Mouse (Mus musculus) lung, postnatal 0 days (tissue): ENCODE measurements at regions not wholly inside any gene's neighbourhood (a gene's known extent, or its start where the extent isn't known, plus 50 kb on each side); places are given as distances from the start of the nearest gene placed in this dataset.

ENCODE experiments used
- ATAC-seq: fragments of 200-750 bp; cut with Nextera tagmentation; 2 replicates; pipeline ENCODE4 v1.8.0; 2017; ENCODE audit warnings: moderate library complexity
- DNase-seq: peaks from one replicate; pipeline ENCODE4 v3.0.0-alpha.2; 2016; ENCODE audit warnings: low spot score
- H3K27ac ChIP-seq: fragments of 300-500 bp; sonication (generic); 2 replicates; pipeline ENCODE4 v1.5.1; 2014; ENCODE audit warnings: antibody characterized with exemption, mild to moderate bottlenecking, low read length, mixed read lengths
- H3K27me3 ChIP-seq: fragments of 300-500 bp; sonication (generic); replicated peaks from 2 replicates; pipeline ENCODE4 v1.6.1; 2014; ENCODE audit warnings: low read length, mixed read lengths; ENCODE audit not compliant: insufficient read depth
- H3K36me3 ChIP-seq: fragments of 300-500 bp; sonication (generic); 2 replicates; pipeline ENCODE4 v1.6.1; 2014; ENCODE audit warnings: low read length, mixed read lengths; ENCODE audit not compliant: insufficient read depth
- H3K4me1 ChIP-seq: fragments of 300-500 bp; sonication (generic); 2 replicates; pipeline ENCODE4 v1.6.1; 2014; ENCODE audit warnings: antibody characterized with exemption, low read depth, low read length, mixed read lengths; ENCODE audit not compliant: insufficient read depth
- H3K4me2 ChIP-seq: fragments of 300-500 bp; sonication (generic); replicated peaks from 2 replicates; pipeline ENCODE4 v1.6.1; 2014; ENCODE audit warnings: low read depth, mild to moderate bottlenecking, low read length, moderate library complexity, mixed read lengths
- H3K4me3 ChIP-seq: fragments of 300-500 bp; sonication (generic); 2 replicates; pipeline ENCODE4 v1.5.1; 2014; ENCODE audit warnings: low read depth, low read length
- H3K9ac ChIP-seq: fragments of 300-500 bp; sonication (generic); replicated peaks from 2 replicates; pipeline ENCODE4 v1.6.1; 2014; ENCODE audit warnings: low read depth, mild to moderate bottlenecking
- H3K9me3 ChIP-seq: fragments of 300-500 bp; sonication (generic); 2 replicates; pipeline ENCODE4 v1.6.1; 2016; ENCODE audit warnings: low read length, mixed read lengths
- CTCF ChIP-seq: IDR thresholded peaks from 2 replicates; pipeline ENCODE4 v1.5.1; 2016; ENCODE audit warnings: antibody characterized with exemption, mild to moderate bottlenecking
- EP300 ChIP-seq: IDR thresholded peaks from 2 replicates; pipeline ENCODE4 v1.6.1; 2016; ENCODE audit warnings: antibody characterized with exemption, mild to moderate bottlenecking, control low read depth
- WGBS: fragments of 180-500 bp; shearing (Covaris S2); extraction: QIAGEN DNeasy Blood & Tissue Kit; methylation state at CpG from one replicate; pipeline ENCODE4 v1.1.7; 2014; 5-methylcytosine and 5-hydroxymethylcytosine counted together

DNA sequence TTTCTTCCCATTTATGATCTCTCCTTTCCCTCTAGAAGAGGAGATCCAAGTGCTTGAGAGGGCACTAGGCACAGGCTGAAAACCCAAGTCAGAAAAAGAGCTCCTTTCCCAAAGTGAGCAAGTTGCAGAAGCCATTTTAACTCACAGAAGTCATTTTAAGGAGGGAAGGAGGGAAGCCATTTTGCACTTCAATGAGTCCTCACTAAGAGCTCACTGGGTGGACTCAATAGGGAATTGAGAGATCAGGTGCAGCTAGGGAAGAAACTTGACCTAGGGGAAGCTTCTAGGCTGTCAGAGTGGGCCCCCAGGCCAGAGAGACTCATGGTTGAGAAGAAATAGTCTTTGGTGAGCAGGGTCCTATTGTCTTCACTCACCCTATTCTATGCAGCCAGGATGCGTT, 363.5 kb upstream of the Nrp1 start:
- no peak overlapping the region for H3K4me2 ChIP-seq
- ATAC-seq (no peak), DNase-seq (no peak)
- TF ChIP-seq EP300 (no peak), CTCF (no peak)
- H3K4me1 ChIP-seq, result no peaks in the 10 kb centered on the region
- H3K9me3 ChIP-seq, result no peaks in the 10 kb centered on the region
- H3K36me3 ChIP-seq, result no peaks in the 10 kb centered on the region
- no peak overlapping the region for H3K4me3 ChIP-seq
- H3K27ac ChIP-seq, result no peak overlapping the region
- H3K9ac ChIP-seq, result no peak overlapping the region
- no peaks in the 10 kb centered on the region for H3K27me3 ChIP-seq
- WGBS, result 88% methylated on average over 1 of the region's 1 CpGs

DNA sequence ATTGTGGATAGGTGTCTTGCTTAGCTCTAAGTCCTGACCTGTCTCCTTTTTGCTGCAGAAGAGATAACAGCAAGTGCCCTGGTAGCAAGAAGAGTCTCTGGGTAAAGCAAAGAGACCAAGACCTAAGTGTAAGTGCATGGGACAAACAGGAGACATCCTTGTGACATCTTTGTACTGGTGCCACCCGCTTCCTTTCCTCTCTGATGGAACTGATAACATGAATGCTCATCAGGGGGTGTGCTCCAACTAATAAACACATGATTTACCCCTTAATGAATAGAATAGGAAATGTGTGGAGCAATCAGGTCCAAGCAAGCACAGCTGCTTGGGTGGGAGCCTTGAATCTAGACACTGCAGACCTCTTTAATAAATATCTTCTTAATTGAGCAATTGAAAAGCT, 362.9 kb upstream of the Nrp1 start:
- ATAC-seq (peak; percentile 43; the same call in 1 of the 2 replicates), DNase-seq (peak; percentile 7)
- H3K9ac ChIP-seq, result no peak overlapping the region
- H3K27me3 ChIP-seq, result no peaks in the 10 kb centered on the region
- TF ChIP-seq EP300 (peak; percentile 64), CTCF (no peak)
- no peak overlapping the region for H3K27ac ChIP-seq
- no peaks in the 10 kb centered on the region for H3K4me1 ChIP-seq
- H3K9me3 ChIP-seq, result no peaks in the 10 kb centered on the region
- 71% methylated on average over 1 of the region's 1 CpGs for WGBS
- no peaks in the 10 kb centered on the region for H3K36me3 ChIP-seq
- H3K4me3 ChIP-seq, result no peak overlapping the region
- no peak overlapping the region for H3K4me2 ChIP-seq

DNA sequence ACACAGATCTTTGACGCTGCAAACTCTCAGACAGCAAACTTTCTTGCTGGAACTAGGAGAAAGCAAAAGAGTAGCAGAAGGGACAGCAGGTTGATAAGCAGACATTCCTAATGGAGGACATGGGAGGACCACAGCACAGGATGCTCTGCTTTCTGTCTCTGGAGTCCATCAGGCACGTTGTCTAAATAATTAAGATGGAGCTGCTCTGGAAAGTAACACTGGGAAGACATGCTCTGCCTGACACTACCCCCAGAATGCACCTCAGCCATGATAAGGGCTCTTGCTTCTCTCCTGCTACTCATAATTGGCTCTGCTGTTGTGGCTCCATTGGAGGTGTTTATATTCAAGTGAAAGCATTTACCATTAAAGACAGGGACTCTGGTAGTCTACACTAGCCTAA, 356.0 kb upstream of the Nrp1 start:
- no peak for DNase-seq
- ATAC-seq, result no peak
- no peak overlapping the region for H3K27ac ChIP-seq
- H3K4me1 ChIP-seq, result no peaks in the 10 kb centered on the region
- H3K4me2 ChIP-seq, result no peak overlapping the region
- H3K27me3 ChIP-seq, result no peaks in the 10 kb centered on the region
- no peak for TF ChIP-seq EP300
- no peaks in the 10 kb centered on the region for H3K36me3 ChIP-seq
- no peak overlapping the region for H3K4me3 ChIP-seq
- H3K9ac ChIP-seq, result no peak overlapping the region
- H3K9me3 ChIP-seq, result no peaks in the 10 kb centered on the region
- WGBS, result 67% methylated on average over 2 of the region's 2 CpGs

DNA sequence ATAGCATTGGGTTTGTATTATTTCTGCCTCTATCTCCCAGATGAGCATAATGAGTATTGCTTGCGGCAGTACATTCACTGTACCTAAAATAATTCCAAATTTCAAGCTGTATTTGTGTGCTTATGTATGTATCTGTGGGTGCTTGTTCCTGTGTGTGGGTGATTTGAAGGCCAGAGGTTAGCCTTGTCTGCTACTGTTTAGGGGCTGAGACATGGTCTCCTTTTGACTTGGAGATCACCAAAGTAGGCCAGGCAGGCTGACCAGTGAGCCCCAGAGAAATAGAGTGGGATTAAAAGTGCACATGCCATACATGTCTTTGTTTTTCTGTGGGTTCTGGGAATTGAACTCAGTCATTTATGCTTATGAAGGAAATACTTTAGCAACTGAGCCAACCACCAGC, 355.6 kb upstream of the Nrp1 start:
- TF ChIP-seq EP300 (no peak), CTCF (no peak)
- no peaks in the 10 kb centered on the region for H3K4me1 ChIP-seq
- no peak overlapping the region for H3K4me3 ChIP-seq
- no peaks in the 10 kb centered on the region for H3K36me3 ChIP-seq
- H3K4me2 ChIP-seq, result no peak overlapping the region
- H3K9me3 ChIP-seq, result no peaks in the 10 kb centered on the region
- H3K27ac ChIP-seq, result no peak overlapping the region
- WGBS, result 100% methylated on average over 1 of the region's 1 CpGs
- DNase-seq (no peak), ATAC-seq (no peak)
- H3K9ac ChIP-seq, result no peak overlapping the region
- no peaks in the 10 kb centered on the region for H3K27me3 ChIP-seq

GRCm38 (mm10) chr8:128003385-128003784, 355.0 kb upstream of the Nrp1 start:
- 30% methylated on average over 1 of the region's 1 CpGs for WGBS

DNA sequence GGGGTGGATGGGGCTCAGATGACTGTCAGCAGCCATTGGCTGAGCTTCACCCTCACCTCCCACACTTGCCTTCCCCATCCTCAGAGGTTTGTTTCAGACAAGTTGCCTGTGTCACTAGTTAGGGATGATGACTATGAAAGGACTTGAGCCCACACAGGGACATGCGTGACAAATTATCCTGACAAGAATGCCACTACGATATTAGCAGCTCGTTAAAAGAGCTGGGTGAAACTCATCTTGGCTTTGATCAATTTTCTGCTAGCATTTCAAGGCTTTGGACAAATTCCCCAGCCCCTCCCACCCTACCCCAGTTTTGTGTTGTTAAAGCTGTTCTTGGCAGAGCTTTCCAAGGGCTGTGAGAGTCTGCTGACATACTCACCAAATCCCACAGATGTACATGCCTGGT, 354.5 kb upstream of the Nrp1 start:
- ATAC-seq, result peak; percentile 32
- peak; percentile 40 for DNase-seq
- Histone ChIP-seq H3K27me3 (no peaks in the 10 kb centered on the region), H3K36me3 (no peaks in the 10 kb centered on the region), H3K9ac (no peak overlapping the region), H3K9me3 (no peaks in the 10 kb centered on the region), H3K27ac (no peak overlapping the region), H3K4me1 (no peaks in the 10 kb centered on the region), H3K4me2 (no peak overlapping the region), H3K4me3 (no peak overlapping the region)
- 58% methylated on average over 3 of the region's 3 CpGs for WGBS
- TF ChIP-seq EP300, result no peak
- no peak for TF ChIP-seq CTCF

More at GRCm38 (mm10) chr8:128003385-128003784, 355.0 kb upstream of the Nrp1 start:
- no peak overlapping the region for H3K9ac ChIP-seq
- TF ChIP-seq CTCF (no peak), EP300 (no peak)
- no peaks in the 10 kb centered on the region for H3K9me3 ChIP-seq
- H3K4me1 ChIP-seq, result no peaks in the 10 kb centered on the region
- no peaks in the 10 kb centered on the region for H3K36me3 ChIP-seq
- no peak overlapping the region for H3K4me3 ChIP-seq
- no peak overlapping the region for H3K4me2 ChIP-seq
- no peaks in the 10 kb centered on the region for H3K27me3 ChIP-seq
- ATAC-seq (no peak), DNase-seq (no peak)
- H3K27ac ChIP-seq, result no peak overlapping the region

- Histone ChIP-seq H3K36me3 (no peaks in the 10 kb centered on the region), H3K27ac (no peak overlapping the region), H3K27me3 (no peaks in the 10 kb centered on the region), H3K9me3 (no peaks in the 10 kb centered on the region), H3K4me1 (no peaks in the 10 kb centered on the region), H3K4me3 (no peak overlapping the region), H3K4me2 (no peak overlapping the region), H3K9ac (no peak overlapping the region)
- DNase-seq (no peak), ATAC-seq (no peak)
- TF ChIP-seq EP300 (no peak), CTCF (no peak)
- WGBS, result 79% methylated on average over 6 of the region's 6 CpGs
Observed at GRCm38 (mm10) chr8:128009393-128010010, 348.9 kb upstream of the Nrp1 start.
